Mouse (Mus musculus) olfactory bulb, adult 2 months (tissue): Measurements from ENCODE around the gene Nadk.

Source experiments
- CTCF ChIP-seq: fragments of 200-500 bp; IDR thresholded peaks from 2 replicates; pipeline ENCODE4 v1.5.1; 2012; ENCODE audit warnings: low read depth, mild to moderate bottlenecking, low read length, moderate library complexity; ENCODE audit not compliant: insufficient read depth
- POLR2A ChIP-seq: fragments of 200-500 bp; IDR thresholded peaks from 2 replicates; pipeline ENCODE4 v1.6.1; 2012; ENCODE audit warnings: mild to moderate bottlenecking, low read depth, low read length, moderate library complexity; ENCODE audit not compliant: insufficient read depth

DNA sequence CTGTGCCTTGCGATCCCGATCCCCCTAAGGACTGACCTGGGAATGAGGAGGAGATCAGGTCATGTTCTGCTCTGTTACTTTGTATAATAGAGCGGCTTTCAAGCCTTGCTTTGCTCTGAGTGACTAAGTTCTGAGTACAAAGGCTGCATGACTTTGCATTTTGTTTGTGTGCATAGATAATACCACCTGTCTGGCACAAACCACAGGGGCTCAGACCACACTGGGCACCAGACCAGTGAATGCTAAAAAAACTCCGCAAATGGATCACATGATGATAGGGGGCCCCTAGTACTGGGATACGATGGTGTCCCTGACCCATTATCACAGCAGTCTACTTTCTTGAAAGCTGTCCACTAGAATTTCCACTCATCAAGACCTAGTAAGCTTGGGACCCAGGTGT is 34.4 kb downstream of the Nadk start:
- TF ChIP-seq CTCF (no peak), POLR2A (no peak)
